Comparison of ENCODE assay signal across 8 mouse cellular contexts in the genomic region with DNA sequence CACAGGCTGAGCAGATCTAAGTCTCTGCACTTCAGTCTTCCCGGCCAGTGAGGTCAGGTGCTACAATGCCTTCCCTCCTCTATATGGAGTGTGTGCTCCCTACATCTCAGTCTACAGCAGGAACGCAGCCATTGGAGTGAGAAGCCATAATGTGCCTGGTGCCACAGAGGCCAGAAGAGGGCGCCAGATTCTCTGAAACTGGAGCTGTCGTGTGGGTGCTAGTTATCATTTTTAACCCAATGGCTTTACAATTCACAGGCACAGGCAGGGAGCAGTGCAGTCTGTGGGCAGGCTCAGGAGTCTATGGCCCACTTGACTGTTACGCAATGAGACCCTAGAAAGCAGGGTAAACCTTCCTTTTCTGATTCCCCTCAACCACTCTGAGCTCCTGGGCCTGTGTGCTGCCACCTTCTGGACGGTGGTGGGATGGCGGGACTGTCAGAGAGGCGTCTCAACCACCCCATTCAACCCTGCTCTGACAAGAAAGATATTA. TPM values are rescaled to one million over a fixed set of nuclear protein-coding genes. Genes with fewer than 3 reads are reported as not detected.
DNase-seq lines count a peak whose midpoint lies in the region; ATAC-seq lines count a peak whose summit lies in the region.

No protein-coding gene starts in this region.

- H3K9ac ChIP-seq in hindbrain, embryonic 15.5 days = no peak overlapping the region

- H3K9me3 ChIP-seq in hindbrain, embryonic 15.5 days = no peaks in the 10 kb centered on the region

- ATAC-seq in hindbrain, embryonic 15.5 days (ENCODE audit: low FRiP score, low read depth) = no peak

- no peak overlapping the region for H3K27ac ChIP-seq in hindbrain, embryonic 15.5 days (replicated peaks)

- no peaks in the 10 kb centered on the region for H3K4me1 ChIP-seq in hindbrain, embryonic 15.5 days (replicated peaks)

- H3K27me3 ChIP-seq in hindbrain, embryonic 15.5 days = no peaks in the 10 kb centered on the region

- no peaks in the 10 kb centered on the region for H3K36me3 ChIP-seq in hindbrain, embryonic 15.5 days

- DNase-seq in ZHBTc4 (ENCODE audit: low read depth, low spot score) = peak; percentile 86
- peak; percentile 66 to 73 for DNase-seq in cerebellum, postnatal 36 days
- peak; percentile 72 for DNase-seq in gastrocnemius, adult 18-20 months (ENCODE audit: low spot score)
- peak; percentile 64 to 75 for DNase-seq in layer of hippocampus, postnatal 36 days
- peak; percentile 91 for DNase-seq in lung, postnatal 36 days
- DNase-seq in retina, postnatal 7 days (ENCODE audit: low read depth, low spot score) = peak; percentile 67
- DNase-seq in urinary bladder, adult 18-20 months (ENCODE audit: low spot score in 2 of 2) = peak; percentile 48 to 86

- WGBS in hindbrain, embryonic 15.5 days = 9% methylated on average over 8 of the region's 8 CpGs

- peak overlapping the region; percentile 40 for H3K4me2 ChIP-seq in hindbrain, embryonic 15.5 days

- H3K4me3 ChIP-seq in hindbrain, embryonic 15.5 days = no peak overlapping the region

RNA-seq across cellular contexts. Expression of gene Il22ra1, which starts 18.9 kb away (rescaled TPM):
- total RNA-seq in gastrocnemius, adult 18-20 months (2021) = not detected
- not detected in 2 replicates for polyA plus RNA-seq in hindbrain, embryonic 15.5 days (2015; fragmentation: Nextera tagmentation; extraction: Ambion mirVana)
- total RNA-seq in layer of hippocampus, postnatal 36 days (2021) = not detected

RNA-seq across cellular contexts. Expression of gene Ifnlr1, which starts 23.0 kb away (rescaled TPM):
- total RNA-seq in gastrocnemius, adult 18-20 months (2021) = under 1 TPM; 0.16 to 0.26 TPM
- 0.38 and 0.43 TPM in 2 replicates for polyA plus RNA-seq in hindbrain, embryonic 15.5 days (2015; fragmentation: Nextera tagmentation; extraction: Ambion mirVana)
- under 1 TPM; 0.08 to 0.10 TPM for total RNA-seq in layer of hippocampus, postnatal 36 days (2021)

RNA-seq across cellular contexts. Expression of gene Myom3, which starts 50.4 kb away (rescaled TPM):
- total RNA-seq in gastrocnemius, adult 18-20 months (2021) = 10 to 100 TPM; 70.5 to 78.3 TPM
- polyA plus RNA-seq in hindbrain, embryonic 15.5 days (2015; fragmentation: Nextera tagmentation; extraction: Ambion mirVana) = 0.31 and 0.38 TPM in 2 replicates
- under 1 TPM; 0.60 to 0.71 TPM for total RNA-seq in layer of hippocampus, postnatal 36 days (2021)

Comparison
In these comparisons a context has a peak if more than half of its experiments do, and no peak if none do; other contexts are left out.
1. RNA of gene Myom3, which starts 50.4 kb away (total RNA-seq): 70.5 to 78.3 TPM in gastrocnemius, adult 18-20 months; 0.60 to 0.71 TPM in layer of hippocampus, postnatal 36 days; every median in the first group is over 10 times any median in the second.
2. Peak in every context shown above with its lines, with median percentiles within 50 percentile points of each other: DNase-seq.